Mouse (Mus musculus) gastrocnemius, postnatal 14 days (tissue): ENCODE results near the gene Ccl21b. TPM values are rescaled to one million over a fixed set of nuclear protein-coding genes. Genes with fewer than 3 reads are reported as not detected.
"Not testable (repeated sequence)": the region's sequence is repeated elsewhere in the genome, so short reads cannot be mapped to it uniquely, and the experiment has no call there.

ENCODE experiments used
- DNase-seq: peaks from one replicate; pipeline ENCODE4 v3.0.0; 2021; ENCODE audit warnings: mixed read lengths
- intact Hi-C: fragments of 180-260 bp; cut with DNase I; formaldehyde crosslinking; loops from one replicate; pipeline ENCODE4 v1.15.1; 2025; ENCODE audit warnings: low total_unique reads
- long read RNA-seq, 2 experiments: library from polyadenylated mRNA; stranded (forward); transcript quantifications; one replicate each; pipeline ENCODE4 v2.0.0; 2021
- total RNA-seq, 2 experiments: library from RNA; stranded (reverse); gene quantifications; 2 replicates each; pipeline ENCODE4 v1.2.3; 2021

Gene Ccl21b
- not detected for total RNA-seq
- long read RNA-seq, experiment 1 = 0 reads
- long read RNA-seq, experiment 2 = 0 reads

GRCm38 (mm10) chr4:42255467-42255866, at the start of gene Ccl21b:
Gene Ccl21b (plus strand): TSS chr4:42255767.
- DNase-seq, intact Hi-C loops: not testable (repeated sequence)

GRCm38 (mm10) chr4:42240339-42240738, 15.2 kb upstream of the Ccl21b start, which contains the start of gene Gm10600:
Gene Gm10600 (plus strand): TSS chr4:42240639.
- intact Hi-C loops, DNase-seq: not testable (repeated sequence)

- intact Hi-C loops, DNase-seq: not testable (repeated sequence)
Measured at GRCm38 (mm10) chr4:42293967-42294366, 38.4 kb downstream of the Ccl21b start, which contains the start of gene Gm21953. Gene Gm21953 (plus strand): TSS chr4:42294267.

Other genes starting within 250 kb of the Ccl21b start
- gene Gm21093, start 221.0 kb upstream of the Ccl21b start, total RNA-seq = not detected
- not detected for gene Gm3893, start 164.6 kb upstream of the Ccl21b start, total RNA-seq
- 10 to 100 TPM in 1 of 2 experiments, 1 to 10 TPM in 1; 5.8 to 10.2 TPM for gene Gm13304, start 140.9 kb upstream of the Ccl21b start, total RNA-seq
- 1 to 10 TPM in 1 of 2 experiments, under 1 TPM in 1; 0.86 to 2.1 TPM for gene Gm13306, start 102.3 kb upstream of the Ccl21b start, total RNA-seq
- 1 to 10 TPM in 1 of 2 experiments, under 1 TPM in 1; 0.35 to 1.1 TPM for gene Gm13305, start 87.2 kb upstream of the Ccl21b start, total RNA-seq
- 1 to 10 TPM in 1 of 2 experiments, under 1 TPM in 1; 0.21 to 1.6 TPM for gene Gm10600, start 15.1 kb upstream of the Ccl21b start, total RNA-seq
- not detected for gene Gm21953, start 38.5 kb downstream of the Ccl21b start, total RNA-seq
- gene Fam205a3, start 62.6 kb downstream of the Ccl21b start, total RNA-seq = under 1 TPM in 1 of 2 experiments, not detected in 1; 0.12 TPM
- not detected for gene Gm21586, start 183.6 kb downstream of the Ccl21b start, total RNA-seq
- gene Gm2163, start 211.0 kb downstream of the Ccl21b start, total RNA-seq = not detected